Mouse (Mus musculus) c-Kit-positive CD71-positive TER-119-positive erythroid progenitor cells, embryonic 14.5 days (primary cell): ENCODE results near the gene Pkd1l2.

Source experiments
- DNase-seq: peaks from one replicate; pipeline ENCODE4 v3.0.0-alpha.2; 2013; ENCODE audit warnings: low spot score

Gene Pkd1l2

GRCm38 (mm10) chr8:117032609-117033008 lies 49.6 kb downstream of the Pkd1l2 start:
- DNase-seq: no peak

- DNase-seq: no peak
These were observed 50.8 kb downstream of the Pkd1l2 start for GRCm38 (mm10) chr8:117031476-117031875.

- no peak for DNase-seq
These were observed 53.6 kb downstream of the Pkd1l2 start for GRCm38 (mm10) chr8:117028686-117029085.

GRCm38 (mm10) chr8:117027601-117028000 lies 54.6 kb downstream of the Pkd1l2 start:
- DNase-seq: no peak

GRCm38 (mm10) chr8:117022297-117022993 lies 59.8 kb downstream of the Pkd1l2 start:
- no peak for DNase-seq

- DNase-seq: no peak
These were observed 62.6 kb downstream of the Pkd1l2 start for GRCm38 (mm10) chr8:117019323-117020275.

GRCm38 (mm10) chr8:117017896-117018295 lies 64.4 kb downstream of the Pkd1l2 start:
- DNase-seq: no peak

GRCm38 (mm10) chr8:117017006-117017405 lies 65.2 kb downstream of the Pkd1l2 start:
- no peak for DNase-seq

- no peak for DNase-seq
These were observed 66.6 kb downstream of the Pkd1l2 start for GRCm38 (mm10) chr8:117015670-117016069.

GRCm38 (mm10) chr8:117011366-117011765 lies 70.9 kb downstream of the Pkd1l2 start:
- no peak for DNase-seq

GRCm38 (mm10) chr8:116994016-116994716 lies 88.1 kb downstream of the Pkd1l2 start:
- no peak for DNase-seq

- DNase-seq: peak; percentile 96
These were observed 89.0 kb downstream of the Pkd1l2 start, which contains the start of gene Gcsh for GRCm38 (mm10) chr8:116993095-116993867. Gcsh (minus strand) TSS chr8:116993537.

- no peak for DNase-seq
These were observed 89.9 kb downstream of the Pkd1l2 start for GRCm38 (mm10) chr8:116992176-116992971.

- no peak for DNase-seq
These were observed 91.0 kb downstream of the Pkd1l2 start for GRCm38 (mm10) chr8:116991241-116991640.

GRCm38 (mm10) chr8:116989842-116990241 lies 92.4 kb downstream of the Pkd1l2 start:
- DNase-seq: no peak

- peak; percentile 75 for DNase-seq
These were observed 102.1 kb downstream of the Pkd1l2 start for GRCm38 (mm10) chr8:116980117-116980516.

- DNase-seq: peak; percentile 99
These were observed 103.5 kb downstream of the Pkd1l2 start, which contains the start of gene 1700030J22Rik for GRCm38 (mm10) chr8:116978631-116979256. 1700030J22Rik (minus strand) TSS chr8:116978959.

- no peak for DNase-seq
These were observed 104.2 kb downstream of the Pkd1l2 start for GRCm38 (mm10) chr8:116978052-116978451.

- DNase-seq: no peak
These were observed 106.6 kb downstream of the Pkd1l2 start for GRCm38 (mm10) chr8:116975606-116976005.

- no peak for DNase-seq
These were observed 107.2 kb downstream of the Pkd1l2 start for GRCm38 (mm10) chr8:116975066-116975465.
